Mouse (Mus musculus) megakaryocyte, embryonic 14.5 days (primary cell): ENCODE data around the gene Shb.

Experiments
- FLI1 ChIP-seq: IDR thresholded peaks from 2 replicates; pipeline ENCODE4 v1.6.1; 2012; ENCODE audit warnings: low read length, inconsistent platforms, mixed read lengths
- GATA1 ChIP-seq: IDR thresholded peaks from 3 replicates; pipeline ENCODE4 v1.6.1; 2012; ENCODE audit warnings: mixed read lengths, low read length, inconsistent platforms, borderline replicate concordance

- no peak for TF ChIP-seq FLI1
- TF ChIP-seq GATA1, result no peak
Measured at GRCm38 (mm10) chr4:45443652-45444051, 88.6 kb downstream of the Shb start.
